Mouse (Mus musculus) forebrain, embryonic 11.5 days (tissue): ENCODE results near the gene Phf1. TPM values are rescaled to one million over a fixed set of nuclear protein-coding genes. Genes with fewer than 3 reads are reported as not detected.

Experiments
- microRNA-seq: library from miRNA; unstranded; fragments of <30 nt; microRNA quantifications from one replicate; pipeline ENCODE4, GENCODE M21; 2016; ENCODE audit not compliant: insufficient number of aligned reads
- polyA plus RNA-seq: library from polyadenylated mRNA; unstranded; fragments of >200 nt; fragmentation: Nextera tagmentation; extraction: Ambion mirVana; gene quantifications from 2 replicates; pipeline ENCODE4 v1.2.1, GENCODE M21; 2014

Gene Phf1
- polyA plus RNA-seq, 1 experiment from 2014 or later = 4.5 TPM

Small RNA genes within 50 kb of the gene (microRNA-seq; reads per million reads assigned to microRNA genes)
- gene Gm27775 (not detected), gene Mir3083 (not detected), gene Mir6968 (not detected)

Other genes starting within 250 kb of the Phf1 start
- gene Crebrf, start 217.4 kb upstream of the Phf1 start, polyA plus RNA-seq = 2.8 TPM in 2 replicates
- 46.1 and 49.7 TPM in 2 replicates for gene Bnip1, start 152.0 kb upstream of the Phf1 start, polyA plus RNA-seq
- not detected in 2 replicates for gene Nkx2-5, start 88.0 kb upstream of the Phf1 start, polyA plus RNA-seq
- gene Kifc5b, start 16.0 kb upstream of the Phf1 start, polyA plus RNA-seq = 11.1 and 11.3 TPM in 2 replicates
- gene Cuta, start 6.5 kb downstream of the Phf1 start, polyA plus RNA-seq = 141 and 154 TPM in 2 replicates
- gene Syngap1, start 8.2 kb downstream of the Phf1 start, polyA plus RNA-seq = 3.2 and 4.2 TPM in 2 replicates
- 13.7 and 13.9 TPM in 2 replicates for gene Zbtb9, start 40.1 kb downstream of the Phf1 start, polyA plus RNA-seq
- gene Bak1, start 96.0 kb downstream of the Phf1 start, polyA plus RNA-seq = 6.6 and 7.6 TPM in 2 replicates
- gene Itpr3, start 124.3 kb downstream of the Phf1 start, polyA plus RNA-seq = 1.7 and 2.2 TPM in 2 replicates
- gene Uqcc2, start 200.9 kb downstream of the Phf1 start, polyA plus RNA-seq = 330 and 336 TPM in 2 replicates
- gene Ip6k3, start 234.7 kb downstream of the Phf1 start, polyA plus RNA-seq = 0.08 and 0.19 TPM in 2 replicates